Mouse (Mus musculus) T-helper 2 cell (primary cell): ENCODE data around the gene Exph5.

ENCODE experiments used
- in situ Hi-C: fragments of 300-600 bp; cut with MboI, MseI; formaldehyde crosslinking; loops from one replicate; pipeline ENCODE4 v1.15.1; 2025; ENCODE audit warnings: high pct_unique_total_duplicates

The Exph5 gene

GRCm38 (mm10) chr9:53353161-53353560 lies 51.7 kb downstream of the Exph5 start:
- in situ Hi-C loops = no loop called here

DNA sequence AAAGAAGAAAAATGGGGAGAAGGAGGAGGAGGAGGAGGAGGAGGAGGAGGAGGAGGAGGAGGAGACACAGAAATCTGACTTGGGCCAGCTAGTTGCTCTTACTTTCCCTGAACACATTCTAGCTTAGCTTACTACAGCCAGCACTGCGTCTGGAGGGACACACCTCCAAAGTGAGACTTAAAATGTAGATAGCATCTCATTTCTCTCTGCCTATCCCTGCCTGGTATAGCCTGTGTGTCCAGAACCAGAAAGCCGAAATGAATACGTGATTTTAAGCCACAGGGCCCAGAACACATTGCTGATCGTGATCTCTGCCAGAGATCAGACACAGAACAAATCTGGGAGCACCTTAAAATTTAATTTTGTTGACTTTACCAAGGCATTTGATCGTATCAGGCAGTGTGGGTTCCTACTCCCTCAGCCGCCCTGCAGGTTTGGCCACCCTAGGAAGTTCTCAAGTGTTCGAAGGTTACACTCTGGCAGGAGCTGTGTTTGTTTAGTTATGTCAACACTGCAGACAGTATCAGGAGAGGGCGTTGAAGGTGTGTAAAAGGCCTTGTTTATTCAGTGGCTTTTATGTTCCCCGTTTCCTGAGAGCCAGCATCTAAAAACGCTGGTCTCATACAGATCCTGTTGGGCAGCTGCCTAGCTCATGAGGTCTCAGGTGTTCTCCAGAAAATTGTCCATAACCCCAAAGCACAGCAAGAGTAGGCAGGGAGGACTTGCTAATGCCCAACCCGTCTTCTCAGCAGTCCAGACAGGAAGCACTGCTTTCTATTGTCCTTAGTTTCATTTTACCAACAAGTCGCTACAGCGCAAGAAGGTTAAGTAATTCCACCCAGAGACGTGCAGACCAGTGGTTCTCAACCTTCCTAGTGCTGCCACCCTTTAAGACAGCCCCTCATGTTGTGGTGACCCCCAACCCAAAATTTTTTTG lies 55.0 kb downstream of the Exph5 start:
- in situ Hi-C loops = no loop called here

- in situ Hi-C loops = no loop called here
Measured at GRCm38 (mm10) chr9:53371339-53371738, 69.9 kb downstream of the Exph5 start.

DNA sequence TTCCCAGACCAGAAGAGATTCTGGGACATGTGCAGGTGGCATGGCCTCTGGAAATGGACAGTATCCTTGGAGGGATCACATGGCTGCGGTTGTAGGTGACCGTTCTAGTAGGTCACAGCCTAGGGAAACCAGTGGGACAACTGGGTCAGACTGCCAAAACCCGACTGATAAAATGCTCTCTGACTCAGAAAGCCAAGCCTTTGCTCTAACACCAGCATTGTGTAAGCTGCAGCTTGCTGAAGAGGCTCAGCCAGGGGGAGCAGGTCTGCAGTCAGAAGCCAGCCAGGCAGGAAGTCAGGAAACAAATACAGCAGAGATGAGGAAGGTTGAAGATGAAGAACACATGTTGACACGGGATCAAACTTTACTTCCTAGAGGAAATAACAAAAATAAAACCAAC lies 74.4 kb downstream of the Exph5 start:
- in situ Hi-C loops = no loop called here

- in situ Hi-C loops = no loop called here
Measured at GRCm38 (mm10) chr9:53376820-53377219, 75.3 kb downstream of the Exph5 start.

DNA sequence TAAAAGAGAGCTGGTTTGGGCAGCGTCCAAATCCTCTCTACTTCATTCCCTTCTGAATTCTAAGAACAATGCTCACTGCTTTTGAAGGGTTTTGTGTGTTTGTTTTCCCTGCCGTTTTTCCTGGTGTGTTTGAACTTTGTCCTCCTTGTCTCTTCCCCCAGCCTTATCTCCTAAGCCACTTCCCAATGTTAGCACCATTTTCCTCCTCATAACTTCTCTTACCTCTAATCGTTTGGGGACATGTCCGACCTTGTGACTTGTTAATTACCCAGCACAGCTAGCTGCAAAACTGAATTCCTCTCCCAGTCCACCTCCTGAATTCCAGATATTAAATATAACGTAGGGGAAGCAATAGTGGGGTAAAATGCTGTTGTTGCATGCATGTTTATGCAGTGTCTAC lies 76.1 kb downstream of the Exph5 start:
- in situ Hi-C loops = no loop called here

DNA sequence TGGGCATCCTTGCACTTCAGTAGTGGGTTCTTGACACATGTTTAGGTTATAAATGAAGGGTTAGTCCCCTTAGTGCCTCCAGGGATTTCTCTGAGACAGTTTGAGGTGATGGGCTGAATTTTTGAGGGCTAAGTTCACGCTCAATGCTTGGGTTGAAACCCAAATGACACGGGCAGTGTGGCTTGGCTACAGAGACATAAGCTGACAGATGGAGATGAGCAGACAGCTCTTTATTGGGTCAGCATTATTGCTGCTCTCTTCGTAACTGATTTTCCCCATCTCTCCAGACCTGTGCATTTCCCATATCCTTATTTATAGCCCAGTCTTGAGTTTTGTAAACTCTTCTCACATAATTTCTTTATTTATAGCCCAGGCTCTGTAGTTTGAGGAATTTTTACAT lies 76.7 kb downstream of the Exph5 start:
- in situ Hi-C loops = no loop called here

DNA sequence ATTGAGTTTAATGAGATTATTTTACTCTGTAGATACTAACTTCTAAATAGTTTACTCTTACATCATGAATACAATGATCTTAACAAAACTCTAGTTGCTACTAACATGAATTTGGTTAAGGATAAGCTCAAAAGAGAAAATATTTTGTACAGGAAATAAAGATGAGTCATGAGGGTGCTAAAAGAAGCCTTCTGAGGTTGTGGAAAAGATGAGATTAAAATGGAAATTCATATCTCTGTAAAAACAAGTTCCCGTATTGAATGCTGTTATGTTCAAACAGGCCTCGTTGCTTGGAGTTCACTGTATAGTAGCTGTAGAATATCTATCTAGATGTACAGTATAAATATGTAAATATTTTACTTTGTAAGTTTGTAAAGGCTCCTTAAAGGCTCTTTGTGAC lies 79.1 kb downstream of the Exph5 start:
- in situ Hi-C loops = no loop called here

DNA sequence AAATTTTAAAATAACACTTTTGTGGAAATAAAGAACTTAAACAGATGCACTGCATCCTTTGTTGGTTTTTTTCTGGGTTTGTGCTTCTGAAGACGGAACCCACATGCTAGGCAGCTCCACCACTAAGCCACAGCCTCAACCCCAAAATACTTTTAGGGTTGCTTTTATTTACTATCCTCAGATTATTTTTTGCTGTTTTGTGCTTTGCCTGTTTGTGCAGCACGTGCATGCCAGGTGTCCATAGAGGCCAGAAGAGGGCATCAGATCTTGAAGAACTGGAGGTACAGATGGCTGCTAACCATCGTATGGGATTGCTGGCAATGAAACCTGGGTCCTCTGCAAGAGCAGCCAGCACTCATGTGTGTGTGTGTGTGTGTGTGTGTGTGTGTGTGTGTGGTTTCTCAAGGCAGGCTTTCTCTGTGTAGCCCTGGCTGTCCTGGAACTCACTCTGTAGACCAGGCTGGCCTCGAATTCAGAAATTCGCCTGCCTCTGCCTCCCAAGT lies 79.7 kb downstream of the Exph5 start:
- in situ Hi-C loops = no loop called here

DNA sequence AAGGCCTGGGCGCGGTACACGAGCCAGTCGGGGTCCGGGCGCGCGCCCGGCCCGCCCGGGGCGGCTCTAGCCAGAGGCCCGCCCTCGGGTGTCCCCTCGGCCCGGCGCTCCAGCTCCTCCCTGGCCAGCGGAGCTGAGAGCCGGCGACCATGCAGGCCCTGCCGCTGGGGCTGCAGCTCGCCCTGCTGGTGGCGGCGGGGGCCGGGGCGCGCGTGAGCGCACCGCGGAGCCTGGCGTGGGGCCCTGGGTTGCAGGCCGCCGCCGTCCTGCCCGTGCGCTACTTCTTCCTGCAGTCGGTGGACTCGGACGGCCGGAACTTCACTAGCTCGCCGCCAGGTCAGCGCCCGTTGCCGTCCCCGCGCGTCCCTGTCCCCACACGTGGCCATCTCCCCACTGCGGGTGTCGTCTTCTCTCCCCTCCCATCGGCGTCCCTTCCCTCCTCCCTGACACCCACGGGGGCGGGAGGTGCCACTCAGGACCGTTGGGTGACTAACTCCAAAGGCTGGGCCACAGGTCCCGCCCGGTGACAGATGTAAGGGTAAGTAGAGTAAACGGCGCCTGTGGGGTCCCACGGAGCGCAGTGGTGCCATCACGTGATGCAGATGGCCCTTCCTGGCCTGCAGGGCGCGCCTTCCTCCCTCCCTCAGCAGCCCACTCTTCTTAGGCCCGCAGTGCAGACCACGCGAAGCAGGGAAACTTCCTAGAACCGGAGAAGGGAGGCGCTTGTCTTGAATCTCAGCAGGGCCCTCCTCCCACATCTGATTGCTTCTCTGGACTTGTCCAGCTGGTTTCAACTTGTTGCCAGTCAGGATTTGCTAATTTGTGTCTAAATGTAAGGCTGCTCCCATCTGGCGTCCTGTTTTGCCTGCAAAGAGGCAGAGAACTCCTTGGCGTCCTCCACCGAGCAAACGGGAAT lies 82.7 kb downstream of the Exph5 start, which contains the start of gene Kdelc2:
TSS of gene Kdelc2 (plus strand) at position 75 of the 916 bp plus-strand sequence.
- in situ Hi-C loops = no loop called here

DNA sequence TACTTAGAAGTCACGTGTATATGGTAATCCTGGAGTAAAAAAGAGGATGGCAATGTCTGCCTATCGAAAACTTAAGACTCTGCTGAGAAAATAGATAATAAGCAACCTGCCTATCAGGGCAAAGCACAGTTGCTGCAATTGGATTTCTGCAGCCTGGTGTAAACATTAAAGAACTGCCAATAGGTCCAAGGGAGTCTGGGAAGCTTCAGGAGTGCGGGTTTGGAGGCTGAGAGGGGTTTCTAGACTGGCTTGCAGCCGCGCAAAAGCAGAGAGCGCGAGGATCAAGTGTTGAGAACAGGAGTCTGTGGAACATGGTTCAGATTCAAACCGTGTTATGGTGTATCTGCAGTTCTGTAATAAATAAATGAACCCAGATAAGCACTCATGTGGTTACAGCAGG lies 83.4 kb downstream of the Exph5 start:
- in situ Hi-C loops = no loop called here

DNA sequence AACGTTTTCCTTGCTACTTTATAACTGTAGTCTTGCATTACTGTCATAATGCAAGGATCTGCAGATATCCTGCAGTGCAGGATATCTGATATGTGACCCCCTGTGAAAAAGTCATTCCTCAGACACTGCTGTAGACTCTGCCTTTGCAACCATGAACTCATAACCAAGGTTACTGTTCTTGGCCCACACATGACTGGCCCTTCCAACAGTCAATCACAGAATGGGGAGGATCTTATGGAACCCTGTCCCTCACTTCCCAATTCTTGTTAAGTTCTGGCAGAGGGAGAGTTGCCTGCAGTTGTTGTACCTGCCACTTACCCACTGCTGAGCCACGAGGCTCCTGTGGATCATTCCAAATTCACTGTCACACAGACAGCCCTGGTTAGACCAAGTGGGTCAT lies 86.0 kb downstream of the Exph5 start:
- in situ Hi-C loops = no loop called here

DNA sequence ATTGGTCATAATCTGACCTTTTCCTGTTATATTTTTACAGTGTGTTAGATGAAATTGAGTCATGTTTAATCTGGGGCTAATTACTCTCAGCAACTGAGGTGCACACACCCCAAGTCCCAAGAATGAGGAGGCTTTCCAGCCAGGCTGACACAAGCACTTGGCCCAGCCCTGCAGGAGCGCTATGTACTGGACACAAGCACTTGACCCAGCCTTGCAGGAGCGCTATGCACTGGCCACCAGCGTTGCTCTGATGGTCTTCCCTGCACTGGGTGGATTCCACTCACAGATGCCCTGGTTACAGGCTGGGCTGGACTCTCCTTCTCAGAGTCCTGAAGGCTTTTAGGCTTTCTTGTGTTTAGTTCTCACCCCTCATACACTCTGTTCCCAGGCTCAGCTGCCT lies 87.6 kb downstream of the Exph5 start:
- in situ Hi-C loops = no loop called here

DNA sequence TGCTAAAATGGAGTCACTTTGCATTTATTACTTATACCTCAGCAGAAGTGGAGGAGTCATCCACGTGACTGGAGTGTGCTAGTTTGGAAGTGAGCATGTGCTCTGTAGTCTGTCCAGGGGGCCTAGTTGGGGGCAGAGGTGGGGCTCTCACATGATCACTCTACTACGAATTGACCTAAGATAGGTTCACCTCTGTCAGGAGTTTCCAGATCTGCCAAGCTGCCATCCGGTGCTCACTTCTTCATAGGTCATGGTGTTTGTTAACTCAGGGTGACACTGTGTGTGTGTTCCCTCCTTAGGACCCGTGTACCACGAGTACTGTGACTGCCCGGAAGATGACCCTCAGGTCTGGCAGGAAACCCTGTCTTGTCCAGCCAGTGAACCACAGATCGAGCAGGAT lies 88.7 kb downstream of the Exph5 start:
- in situ Hi-C loops = no loop called here

GRCm38 (mm10) chr9:53397685-53398387 lies 96.4 kb downstream of the Exph5 start:
- in situ Hi-C loops = loop anchor here (5.0 kb wide), 1 partner anchor 141 kb away; no protein-coding TSS in a partner anchor

DNA sequence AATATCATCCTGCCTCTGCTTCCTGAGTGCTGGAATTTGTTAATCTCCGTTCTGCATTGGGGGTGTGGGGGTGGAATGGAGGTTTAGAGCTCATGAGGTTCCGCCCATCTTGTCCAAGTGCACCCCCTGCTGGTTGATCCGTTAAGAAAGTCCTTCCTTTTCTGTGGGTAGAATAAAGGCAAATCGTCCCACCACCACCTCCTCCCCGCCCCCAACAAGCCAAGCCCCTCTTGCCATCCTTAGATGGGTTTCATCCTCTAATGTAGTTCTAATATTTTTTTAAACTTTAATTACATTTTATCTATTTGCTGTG lies 96.9 kb downstream of the Exph5 start:
- in situ Hi-C loops = loop anchor here (5.0 kb wide), 1 partner anchor 141 kb away; no protein-coding TSS in a partner anchor

DNA sequence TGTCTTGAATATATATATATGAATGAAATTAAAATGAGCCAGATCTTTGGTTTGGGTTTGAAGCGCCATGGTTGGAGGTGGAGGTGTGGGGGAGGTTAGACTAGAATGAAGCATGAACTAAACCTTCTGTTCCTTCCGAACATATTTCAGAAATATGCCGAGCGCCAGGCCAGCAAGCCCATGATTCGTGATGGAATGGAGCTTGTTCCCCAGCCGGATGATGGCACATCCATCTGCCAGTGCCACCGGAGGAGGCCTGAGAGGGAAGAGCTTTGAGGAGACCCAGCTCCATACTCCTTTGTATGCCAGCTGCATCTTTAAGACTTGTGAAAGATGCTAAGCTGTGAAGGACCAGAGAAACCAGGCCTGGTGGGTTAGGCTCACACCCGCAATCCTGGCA lies 98.1 kb downstream of the Exph5 start:
- in situ Hi-C loops = loop anchor here (5.0 kb wide), 1 partner anchor 142 kb away; no protein-coding TSS in a partner anchor

- in situ Hi-C loops = no loop called here
Measured at GRCm38 (mm10) chr9:53400696-53401095, 99.2 kb downstream of the Exph5 start.

DNA sequence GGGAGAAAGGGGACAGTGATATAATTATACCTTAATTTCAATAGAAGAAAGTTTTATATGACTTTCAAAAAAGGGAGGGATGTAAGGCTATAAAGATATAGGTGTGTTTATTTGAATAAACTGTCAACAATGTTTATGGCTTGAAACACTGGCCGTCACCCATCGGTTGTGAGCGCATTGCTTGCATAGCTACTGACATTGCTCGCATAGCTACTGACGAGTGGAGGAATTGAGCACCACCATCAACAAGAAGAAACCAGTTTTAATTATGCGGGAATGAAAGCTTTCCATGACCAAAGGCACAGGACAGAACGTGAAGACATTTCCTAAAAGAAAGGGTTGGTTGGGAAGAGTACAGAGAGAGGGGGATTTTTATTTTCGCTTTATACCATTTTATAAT lies 99.7 kb downstream of the Exph5 start:
- in situ Hi-C loops = no loop called here

DNA sequence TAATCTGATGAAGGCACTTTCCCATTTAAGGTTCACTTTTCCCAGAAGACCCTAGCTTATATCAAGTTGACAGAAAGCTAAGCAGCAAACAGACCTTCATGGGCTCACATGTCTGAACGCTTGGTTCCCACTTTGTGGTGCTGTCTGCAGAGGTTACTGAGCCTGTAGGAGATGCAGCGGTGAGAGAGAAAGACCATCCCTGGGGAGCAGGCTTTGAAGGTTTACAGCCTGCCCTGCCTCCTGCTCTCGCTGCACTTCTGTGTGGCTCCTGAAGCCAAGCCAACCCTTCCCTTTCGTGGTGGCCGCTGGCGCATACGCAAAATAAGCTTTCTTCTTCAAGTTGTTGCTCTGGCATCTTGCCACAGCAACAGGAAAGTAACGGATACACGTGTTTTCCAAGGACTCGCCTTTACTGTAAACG lies 100.8 kb downstream of the Exph5 start, which contains the start of gene 4930550C14Rik:
TSS of gene 4930550C14Rik (plus strand) at position 35 of the 421 bp plus-strand sequence.
- in situ Hi-C loops = no loop called here

DNA sequence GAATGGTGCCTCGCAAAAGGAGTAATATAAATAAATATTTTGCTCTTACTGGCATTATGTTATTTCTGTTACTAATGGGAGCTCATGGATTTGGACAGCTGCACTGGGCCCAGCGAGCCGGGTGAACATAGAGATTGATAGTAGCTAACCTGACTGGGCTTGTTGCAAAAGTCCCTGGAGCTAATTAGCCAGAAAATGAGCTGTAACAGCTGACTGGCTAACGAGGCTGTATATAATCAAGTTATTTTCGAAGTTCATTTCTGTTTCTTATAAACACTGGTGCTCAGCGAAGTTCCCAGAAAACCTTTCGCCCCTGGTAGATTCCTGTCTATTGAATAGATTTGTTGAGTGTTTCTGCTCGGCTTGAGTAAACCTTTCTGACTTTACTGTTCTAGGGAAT lies 101.5 kb downstream of the Exph5 start:
- in situ Hi-C loops = no loop called here
